Mouse (Mus musculus): ENCODE data around the gene Lrrc63. TPM values are rescaled to one million over a fixed set of nuclear protein-coding genes. Genes with fewer than 3 reads are reported as not detected.

Lrrc63 gene
- total and polyA plus RNA-seq, 2 experiments from 2014 or later, result 0.09 TPM; not detected in 1

DNA sequence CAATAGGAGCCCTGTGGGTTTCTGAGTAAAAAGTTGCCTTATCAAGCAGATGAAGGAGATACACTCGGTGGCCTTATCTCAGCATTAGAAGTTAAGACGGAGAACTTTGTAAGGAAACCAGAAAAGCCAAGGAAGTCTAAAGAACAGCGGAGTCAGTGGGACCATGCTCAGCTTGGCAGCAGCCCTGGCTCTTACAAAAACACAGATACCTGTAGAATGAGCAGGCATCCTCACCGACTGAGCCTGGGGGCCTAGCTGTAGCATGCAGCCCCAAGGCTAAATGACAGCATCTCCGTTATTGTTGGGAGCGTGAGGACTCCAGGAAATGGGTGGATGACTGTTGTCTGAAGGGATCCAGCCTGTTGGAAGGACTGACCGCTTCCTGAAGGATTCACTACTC is 45.1 kb upstream of the Lrrc63 start:
- Histone ChIP-seq H3K4me2 (ENCODE audit: low read depth, low read length) (no peak overlapping the region), H3K27me3 (ENCODE audit: insufficient read depth, low read length) (no peaks in the 10 kb centered on the region), H3K27ac (no peak overlapping the region), H3K9ac (replicated peaks; ENCODE audit: low read length) (no peak overlapping the region), H3K9me3 (ENCODE audit: low read length) (no peaks in the 10 kb centered on the region), H3K4me1 (ENCODE audit: insufficient read depth, low read length) (no peaks in the 10 kb centered on the region), H3K4me3 (ENCODE audit: low read length) (no peak overlapping the region), H3K36me3 (ENCODE audit: insufficient read depth, low read length) (no peaks in the 10 kb centered on the region)
- ATAC-seq (no peak), DNase-seq (ENCODE audit: low spot score) (no peak)
- no peak for TF ChIP-seq CTCF (IDR thresholded peaks at IDR 0.05; ENCODE audit: low read depth)
- 88% methylated on average over 7 of the region's 7 CpGs for WGBS

DNA sequence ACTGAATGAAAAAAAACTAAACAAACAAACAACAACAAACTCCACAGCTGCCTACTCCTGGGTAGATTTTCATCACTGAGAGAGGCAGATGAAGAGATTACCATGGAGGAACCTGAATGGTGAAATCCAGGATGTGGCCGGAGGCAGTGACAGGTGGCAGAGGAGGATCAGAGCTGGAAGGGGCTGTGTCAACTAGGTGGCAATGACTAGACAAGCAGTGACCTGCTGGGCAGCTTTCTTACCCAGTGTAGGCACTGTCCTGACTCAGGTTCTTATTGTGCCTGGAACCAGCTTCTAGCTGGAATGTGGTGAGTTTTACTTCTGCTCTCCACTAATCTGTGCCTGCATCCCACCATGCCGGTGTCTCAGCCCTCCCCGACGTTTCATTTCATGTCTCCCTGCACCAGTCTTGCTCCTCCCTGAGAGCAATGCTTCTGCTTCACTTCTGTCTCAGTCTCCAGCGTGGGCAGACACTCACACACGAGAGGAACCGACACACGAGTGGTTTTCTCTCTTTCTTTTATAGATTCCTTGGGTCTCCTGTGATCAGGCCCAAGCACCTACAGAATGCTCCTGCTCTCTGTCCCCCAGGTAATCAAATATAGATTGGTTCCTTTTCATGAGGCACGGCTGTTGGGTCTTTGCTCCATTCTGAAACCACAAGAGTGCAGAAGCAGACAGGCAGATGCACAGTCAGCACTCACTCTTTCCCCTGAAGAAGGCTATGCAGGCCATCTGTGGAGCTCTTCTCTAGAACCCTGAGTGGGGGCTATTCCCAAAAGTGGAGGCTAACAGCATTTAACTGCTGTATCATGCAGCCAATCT is 44.3 kb upstream of the Lrrc63 start:
- Histone ChIP-seq H3K9me3 (ENCODE audit: low read length) (no peaks in the 10 kb centered on the region), H3K27ac (no peak overlapping the region), H3K4me1 (ENCODE audit: insufficient read depth, low read length) (no peaks in the 10 kb centered on the region), H3K36me3 (ENCODE audit: insufficient read depth, low read length) (no peaks in the 10 kb centered on the region), H3K9ac (replicated peaks; ENCODE audit: low read length) (no peak overlapping the region), H3K4me2 (ENCODE audit: low read depth, low read length) (no peak overlapping the region), H3K27me3 (ENCODE audit: insufficient read depth, low read length) (no peaks in the 10 kb centered on the region), H3K4me3 (ENCODE audit: low read length) (no peak overlapping the region)
- 86% methylated on average over 9 of the region's 9 CpGs for WGBS
- DNase-seq (ENCODE audit: low spot score), result no peak
- ATAC-seq, result no peak
- TF ChIP-seq CTCF (IDR thresholded peaks at IDR 0.05; ENCODE audit: low read depth), result no peak

DNA sequence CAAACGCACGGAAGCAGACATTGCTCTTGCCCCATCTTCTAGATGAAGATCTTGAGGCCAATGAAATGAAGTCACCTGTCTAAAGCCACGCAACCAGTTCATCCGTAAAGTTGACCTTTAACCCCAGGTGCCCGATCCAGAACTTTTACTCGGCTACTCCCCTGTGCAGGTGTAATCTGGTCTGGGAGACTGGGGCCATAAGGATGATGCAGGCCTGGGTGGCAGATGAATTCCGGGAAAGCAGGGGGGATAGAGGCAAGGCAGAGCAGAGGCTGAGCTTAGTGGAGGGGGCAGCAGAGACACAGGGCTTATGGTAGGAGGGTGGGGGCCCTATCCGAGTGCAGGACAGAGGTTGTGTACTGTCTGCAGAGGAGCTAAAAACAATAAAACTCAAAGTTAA is 43.6 kb upstream of the Lrrc63 start:
- no peak overlapping the region for H3K9ac ChIP-seq (replicated peaks; ENCODE audit: low read length)
- no peak overlapping the region for H3K27ac ChIP-seq
- TF ChIP-seq CTCF (IDR thresholded peaks at IDR 0.05; ENCODE audit: low read depth), result no peak
- no peaks in the 10 kb centered on the region for H3K9me3 ChIP-seq (ENCODE audit: low read length)
- H3K27me3 ChIP-seq (ENCODE audit: insufficient read depth, low read length), result no peaks in the 10 kb centered on the region
- DNase-seq (ENCODE audit: low spot score), result no peak
- H3K4me1 ChIP-seq (ENCODE audit: insufficient read depth, low read length), result no peaks in the 10 kb centered on the region
- no peak overlapping the region for H3K4me2 ChIP-seq (ENCODE audit: low read depth, low read length)
- no peak for ATAC-seq
- 84% methylated on average over 8 of the region's 8 CpGs for WGBS
- H3K4me3 ChIP-seq (ENCODE audit: low read length), result no peak overlapping the region
- no peaks in the 10 kb centered on the region for H3K36me3 ChIP-seq (ENCODE audit: insufficient read depth, low read length)

DNA sequence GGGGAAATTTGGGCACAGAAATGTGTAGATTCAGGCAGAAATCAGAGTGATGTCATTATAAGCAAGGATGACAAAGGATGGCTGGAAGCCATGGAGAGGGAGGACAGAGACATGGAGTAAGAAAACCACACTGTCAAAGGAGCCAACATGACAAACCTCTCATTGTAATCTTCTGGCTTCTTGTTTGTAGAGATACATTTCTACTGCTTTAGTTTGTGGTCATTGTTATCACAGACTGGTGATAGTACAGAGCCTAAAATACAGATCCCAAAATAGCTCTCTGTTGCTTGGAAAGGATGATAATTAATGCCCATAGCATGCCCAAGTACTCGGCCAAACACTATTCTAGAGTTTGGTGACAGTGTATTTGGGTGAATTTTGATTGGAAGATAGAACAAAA is 39.9 kb upstream of the Lrrc63 start:
- Histone ChIP-seq H3K9ac (replicated peaks; ENCODE audit: low read length) (no peak overlapping the region), H3K27ac (no peak overlapping the region), H3K4me1 (ENCODE audit: insufficient read depth, low read length) (no peaks in the 10 kb centered on the region), H3K27me3 (ENCODE audit: insufficient read depth, low read length) (no peaks in the 10 kb centered on the region), H3K4me2 (ENCODE audit: low read depth, low read length) (no peak overlapping the region), H3K4me3 (ENCODE audit: low read length) (no peak overlapping the region), H3K9me3 (ENCODE audit: low read length) (no peaks in the 10 kb centered on the region), H3K36me3 (ENCODE audit: insufficient read depth, low read length) (no peaks in the 10 kb centered on the region)
- WGBS, result 79% methylated on average over 1 of the region's 1 CpGs
- no peak for TF ChIP-seq CTCF (IDR thresholded peaks at IDR 0.05; ENCODE audit: low read depth)
- DNase-seq (ENCODE audit: low spot score) (no peak), ATAC-seq (no peak)

DNA sequence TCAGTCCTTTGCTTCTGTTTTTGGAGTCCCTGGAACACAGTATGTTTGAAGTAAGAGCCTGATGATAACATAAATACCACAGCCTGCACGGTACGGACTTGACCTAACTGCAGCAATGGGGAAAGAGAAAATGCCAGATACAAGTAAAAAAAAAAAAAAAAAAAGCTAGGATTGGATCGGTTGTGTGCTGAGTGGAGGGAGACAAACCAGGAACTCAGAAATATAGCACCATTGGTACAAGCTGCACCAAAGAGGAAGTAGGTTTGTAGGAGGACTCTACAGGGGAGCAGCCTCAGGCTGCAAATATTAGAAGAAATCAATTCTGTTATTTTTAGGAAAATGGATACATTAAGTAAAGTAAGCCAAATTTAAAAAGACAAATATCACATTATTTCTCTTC is 37.8 kb upstream of the Lrrc63 start:
- ATAC-seq, result no peak
- no peaks in the 10 kb centered on the region for H3K9me3 ChIP-seq (ENCODE audit: low read length)
- no peak overlapping the region for H3K27ac ChIP-seq
- no peak overlapping the region for H3K4me2 ChIP-seq (ENCODE audit: low read depth, low read length)
- no peaks in the 10 kb centered on the region for H3K27me3 ChIP-seq (ENCODE audit: insufficient read depth, low read length)
- H3K36me3 ChIP-seq (ENCODE audit: insufficient read depth, low read length), result no peaks in the 10 kb centered on the region
- H3K4me3 ChIP-seq (ENCODE audit: low read length), result no peak overlapping the region
- WGBS, result 89% methylated on average over 3 of the region's 3 CpGs
- H3K4me1 ChIP-seq (ENCODE audit: insufficient read depth, low read length), result no peaks in the 10 kb centered on the region
- no peak for DNase-seq (ENCODE audit: low spot score)
- no peak for TF ChIP-seq CTCF (IDR thresholded peaks at IDR 0.05; ENCODE audit: low read depth)
- H3K9ac ChIP-seq (replicated peaks; ENCODE audit: low read length), result no peak overlapping the region

DNA sequence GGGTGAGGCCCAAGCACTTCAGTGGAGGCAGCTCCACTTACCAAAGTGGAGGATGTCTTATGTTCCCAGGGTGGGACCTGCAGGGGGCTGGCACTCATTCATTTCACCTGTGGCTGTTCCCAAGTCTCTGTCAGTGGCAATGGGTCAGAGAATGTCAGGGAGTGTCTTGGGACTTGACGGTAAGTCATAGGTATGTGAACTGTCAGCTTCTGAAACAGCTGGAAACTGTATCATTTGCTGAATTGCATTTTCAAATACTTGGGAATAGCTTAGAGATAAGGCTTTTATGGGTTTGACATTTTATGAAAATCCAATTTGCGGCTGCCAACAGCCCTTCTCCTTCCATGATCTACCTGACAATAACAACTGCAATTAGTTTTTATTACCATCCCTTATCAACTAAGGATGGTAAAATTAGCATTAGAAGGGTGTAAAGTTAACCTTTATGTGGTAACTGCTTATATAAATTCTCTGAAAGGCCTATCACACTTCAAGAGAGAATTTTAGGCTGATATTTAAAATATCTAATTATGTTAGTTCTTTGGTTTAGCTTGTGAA is 35.0 kb upstream of the Lrrc63 start:
- Histone ChIP-seq H3K27ac (no peak overlapping the region), H3K4me3 (ENCODE audit: low read length) (no peak overlapping the region), H3K9me3 (ENCODE audit: low read length) (no peaks in the 10 kb centered on the region), H3K36me3 (ENCODE audit: insufficient read depth, low read length) (no peaks in the 10 kb centered on the region), H3K27me3 (ENCODE audit: insufficient read depth, low read length) (no peaks in the 10 kb centered on the region), H3K4me1 (ENCODE audit: insufficient read depth, low read length) (no peaks in the 10 kb centered on the region), H3K9ac (replicated peaks; ENCODE audit: low read length) (no peak overlapping the region), H3K4me2 (ENCODE audit: low read depth, low read length) (no peak overlapping the region)
- DNase-seq (ENCODE audit: low spot score), result no peak
- WGBS, result 84% methylated on average over 2 of the region's 2 CpGs
- no peak for ATAC-seq
- TF ChIP-seq CTCF (IDR thresholded peaks at IDR 0.05; ENCODE audit: low read depth), result no peak

DNA sequence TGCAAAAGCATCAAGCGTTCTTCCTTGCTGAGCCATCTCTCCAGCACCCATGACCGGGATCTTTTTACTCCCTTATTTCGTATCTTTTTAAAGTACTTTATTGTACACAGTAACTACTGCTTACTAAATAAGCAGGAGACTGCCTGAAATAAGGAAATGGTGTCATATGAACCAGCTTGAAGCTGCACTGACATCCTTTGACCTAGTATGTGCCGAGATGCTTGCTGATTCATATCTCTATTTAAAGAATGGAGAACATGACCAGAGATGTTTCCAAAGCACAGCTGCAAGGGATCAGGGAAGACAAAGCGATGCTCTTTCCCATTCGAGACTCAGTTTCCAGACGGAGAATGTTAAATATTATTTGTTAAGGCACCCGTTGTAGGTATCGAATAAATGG is 33.7 kb upstream of the Lrrc63 start:
- Histone ChIP-seq H3K27me3 (ENCODE audit: insufficient read depth, low read length) (no peaks in the 10 kb centered on the region), H3K9ac (replicated peaks; ENCODE audit: low read length) (no peak overlapping the region), H3K4me1 (ENCODE audit: insufficient read depth, low read length) (no peaks in the 10 kb centered on the region), H3K27ac (no peak overlapping the region), H3K36me3 (ENCODE audit: insufficient read depth, low read length) (no peaks in the 10 kb centered on the region), H3K9me3 (ENCODE audit: low read length) (no peaks in the 10 kb centered on the region), H3K4me2 (ENCODE audit: low read depth, low read length) (no peak overlapping the region), H3K4me3 (ENCODE audit: low read length) (no peak overlapping the region)
- ATAC-seq, result no peak
- 95% methylated on average over 9 of the region's 9 CpGs for WGBS
- no peak for TF ChIP-seq CTCF (IDR thresholded peaks at IDR 0.05; ENCODE audit: low read depth)
- DNase-seq (ENCODE audit: low spot score), result no peak

All from hindbrain, postnatal 0 days (tissue).